Mouse (Mus musculus): Measurements from ENCODE around the gene Cish. TPM values are rescaled to one million over a fixed set of nuclear protein-coding genes. Genes with fewer than 3 reads are reported as not detected.

The Cish gene
- total RNA-seq (2021): 100 to 1,000 TPM in 1 of 2 experiments, 10 to 100 TPM in 1; 25.7 to 113 TPM
- long read RNA-seq, experiment 1, transcript Cish-201 (3 exons, 2,850 nt): major isoform, 9 of 13 reads
- long read RNA-seq, experiment 1, partial matches to known transcripts: 0 of 13 reads
- long read RNA-seq, experiment 1, other reads (novel, unspliced or antisense): 4 of 13 reads
- long read RNA-seq, experiment 2, transcript Cish-201 (3 exons, 2,850 nt): major isoform, 14 of 15 reads
- long read RNA-seq, experiment 2, partial matches to known transcripts: 0 of 15 reads
- long read RNA-seq, experiment 2, other reads (novel, unspliced or antisense): 1 of 15 reads

DNA sequence AAGGTAGTCTGAATTCAATTTTAAA is at the start of gene Cish:
Gene Cish, plus strand, starts transcription at position 11 of the 25 bp plus-strand sequence.
- Histone ChIP-seq H3K4me3 (peak within 1 kb of the TSS; percentile 77), H3K27ac (peak within 1 kb of the TSS; percentile 90)
- TF ChIP-seq CTCF (IDR thresholded peaks at IDR 0.05): no peak
- intact Hi-C loops (cut with DNase I): loop anchor here (10.0 kb wide), 1 partner anchor 611 kb away; the partner anchor contains the start of gene Tex264
- no peak for DNase-seq

DNA sequence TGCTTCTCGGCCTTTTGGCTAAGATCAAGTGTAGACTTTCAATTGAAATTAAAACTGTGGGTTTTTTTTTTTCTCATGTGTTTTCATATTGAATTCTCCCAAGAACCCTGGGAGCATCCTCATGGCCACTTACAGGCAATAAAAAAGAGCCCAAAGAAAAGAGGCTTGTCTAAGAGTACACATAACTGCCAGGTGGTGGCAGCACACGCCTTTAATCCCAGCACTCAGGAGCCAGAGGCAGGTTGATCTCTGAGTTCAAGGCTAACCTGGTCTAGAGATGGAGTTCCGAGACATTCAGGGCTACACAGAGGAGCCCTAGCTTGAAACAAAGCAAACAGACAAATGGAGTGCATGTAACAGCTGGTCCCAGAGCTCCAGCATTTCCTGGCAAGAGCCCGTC is 49.7 kb upstream of the Cish start:
- intact Hi-C loops (cut with DNase I): no loop called here
- DNase-seq: no peak
- peak; percentile 58 for TF ChIP-seq CTCF (IDR thresholded peaks at IDR 0.05)
- H3K27ac ChIP-seq: no peak overlapping the region
- no peak overlapping the region for H3K4me3 ChIP-seq

DNA sequence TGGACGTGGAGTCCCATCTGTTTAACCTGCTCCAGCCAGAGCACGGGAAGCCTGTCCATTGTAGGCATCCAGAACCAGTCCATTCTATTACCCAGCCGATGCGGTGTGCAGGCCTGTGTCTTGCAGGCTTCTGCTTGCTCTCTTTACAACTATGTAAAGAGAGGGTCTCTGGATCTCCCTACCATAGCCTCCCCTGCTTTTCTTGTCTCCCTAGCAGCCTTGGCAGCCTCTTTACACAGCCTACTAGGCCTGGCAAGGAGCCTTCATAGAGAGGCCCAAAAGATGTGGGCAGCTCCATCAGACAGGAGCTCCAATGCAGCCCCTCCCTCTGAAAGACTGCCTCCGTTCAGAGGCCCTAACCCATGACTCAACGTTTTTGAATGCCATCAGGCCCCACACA is 46.7 kb upstream of the Cish start:
- Histone ChIP-seq H3K27ac (no peak overlapping the region), H3K4me3 (no peak overlapping the region)
- intact Hi-C loops (cut with DNase I): no loop called here
- TF ChIP-seq CTCF (IDR thresholded peaks at IDR 0.05): no peak
- no peak for DNase-seq

DNA sequence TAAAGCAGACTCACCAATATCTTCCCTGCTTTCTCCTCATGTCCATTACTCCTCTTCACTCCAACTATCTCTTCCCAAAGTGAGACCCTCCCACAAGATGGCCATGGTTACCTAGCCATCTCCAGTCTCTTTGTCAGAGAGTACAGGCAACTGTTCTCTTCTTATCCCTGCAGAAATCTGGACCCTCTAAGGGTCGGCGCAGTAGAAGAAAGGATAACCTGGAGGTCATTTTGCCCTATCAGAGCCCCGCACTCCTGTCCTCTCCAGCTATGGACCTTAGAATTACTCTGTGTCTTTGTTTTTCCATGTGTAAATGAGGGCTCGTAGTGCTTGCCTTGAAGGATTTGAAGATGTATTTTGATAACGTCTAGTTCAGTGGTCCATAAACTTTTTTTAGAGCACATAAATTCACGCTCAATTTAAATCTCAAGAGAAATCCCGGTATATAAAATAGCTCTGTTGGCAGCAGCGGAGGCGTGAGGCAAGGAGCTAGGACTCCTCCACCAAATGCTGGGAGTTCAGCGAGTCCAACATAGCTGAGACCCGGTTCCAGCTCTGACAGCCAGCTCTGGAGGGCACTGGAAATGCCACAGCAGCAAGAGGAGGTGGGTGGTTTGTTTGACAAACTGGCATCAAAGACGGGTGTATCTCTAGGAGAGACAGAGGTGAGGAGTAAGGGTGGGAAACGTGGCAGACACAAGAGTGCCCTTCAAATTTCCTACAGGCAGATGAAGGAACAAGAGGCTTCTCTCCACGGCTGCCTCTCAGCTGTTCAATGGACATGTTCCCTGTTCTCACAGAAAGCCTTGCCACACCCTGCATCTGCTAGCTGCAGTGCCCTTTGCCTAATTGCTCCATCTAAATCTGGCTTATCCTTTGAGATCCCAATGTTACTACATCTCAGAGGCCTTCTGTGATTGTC is 45.1 kb upstream of the Cish start:
- no peak for DNase-seq
- Histone ChIP-seq H3K4me3 (no peak overlapping the region), H3K27ac (no peak overlapping the region)
- intact Hi-C loops (cut with DNase I): loop anchor here (5.0 kb wide), 1 partner anchor 37 kb away; the partner anchor contains the start of gene Mapkapk3
- no peak for TF ChIP-seq CTCF (IDR thresholded peaks at IDR 0.05)

DNA sequence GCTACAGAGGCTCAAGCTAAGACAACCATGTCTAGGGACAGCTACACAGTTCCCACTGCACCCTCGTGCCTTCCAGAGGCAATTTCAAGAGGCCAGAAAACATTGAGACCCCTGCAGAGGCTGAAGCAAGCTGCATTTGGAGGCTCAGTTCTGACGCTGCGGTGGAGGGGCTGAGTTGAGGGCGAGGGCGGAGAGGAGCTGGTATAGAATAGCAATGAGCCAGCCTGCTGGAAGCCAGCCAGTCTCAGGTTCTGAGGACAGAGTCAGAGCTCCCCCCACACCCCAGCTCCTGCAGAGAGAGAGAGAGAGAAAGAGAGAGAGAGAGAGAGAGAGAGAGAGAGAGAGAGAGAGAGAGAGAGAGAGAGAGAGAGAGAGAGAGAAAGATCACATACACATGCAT is 43.7 kb upstream of the Cish start:
- TF ChIP-seq CTCF (IDR thresholded peaks at IDR 0.05): no peak
- Histone ChIP-seq H3K27ac (no peak overlapping the region), H3K4me3 (no peak overlapping the region)
- peak; percentile 50 for DNase-seq
- intact Hi-C loops (cut with DNase I): loop anchor here (5.0 kb wide), 1 partner anchor 35 kb away; the partner anchor contains the start of gene Mapkapk3

DNA sequence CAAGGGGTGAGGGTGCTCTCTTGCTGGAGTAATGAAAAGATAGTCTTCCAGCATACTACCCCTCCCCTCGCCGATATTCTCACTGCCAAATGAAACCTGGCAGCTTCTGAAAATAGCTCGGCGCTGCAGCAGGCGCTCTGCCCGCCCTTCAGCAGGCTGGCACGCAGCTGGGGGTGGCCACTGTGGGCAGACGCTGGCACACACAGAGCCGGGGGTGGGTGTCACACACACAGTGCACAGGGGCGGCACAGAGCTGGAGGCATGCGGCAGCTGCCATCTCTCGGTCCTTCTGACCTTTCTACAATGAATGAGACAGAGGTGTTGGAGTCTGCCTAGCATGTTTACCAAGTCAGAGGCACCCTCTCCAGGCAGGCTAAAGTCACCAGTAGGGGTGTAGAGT is 41.4 kb upstream of the Cish start:
- peak; percentile 28; the same call in 1 of the 2 replicates for TF ChIP-seq CTCF (IDR thresholded peaks at IDR 0.05)

DNA sequence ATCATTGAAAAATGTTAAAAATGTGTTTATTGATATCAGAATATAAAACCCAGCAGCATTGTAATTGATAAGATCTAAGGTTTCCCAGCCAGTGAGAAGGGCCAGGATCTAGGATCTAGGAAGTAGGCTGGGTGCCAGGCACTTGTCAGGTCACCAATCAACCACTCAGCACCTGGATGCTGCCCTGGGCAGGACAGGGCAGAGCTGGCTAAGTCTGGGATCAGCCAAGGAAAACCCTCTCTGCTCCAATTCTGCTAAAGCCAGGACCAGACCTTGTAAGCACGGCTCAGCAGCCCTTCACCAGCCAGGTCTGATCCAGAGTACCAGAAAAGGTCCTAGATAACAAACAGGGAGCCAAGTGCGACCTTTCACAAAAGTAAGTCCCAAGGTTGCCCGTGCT is 40.9 kb upstream of the Cish start:
- intact Hi-C loops (cut with DNase I): loop anchor here (2.0 to 5.0 kb wide), 2 partner anchors 20 to 32 kb away; partner anchors contain the start of gene Mapkapk3
- Histone ChIP-seq H3K27ac (peak overlapping the region; percentile 87), H3K4me3 (no peak overlapping the region)
- DNase-seq: peak; percentile 73
- no peak for TF ChIP-seq CTCF (IDR thresholded peaks at IDR 0.05)

More for the DNA sequence above, 41.4 kb upstream of the Cish start:
- peak overlapping the region; percentile 6 for H3K4me3 ChIP-seq
- peak; percentile 84 for DNase-seq
- peak overlapping the region; percentile 87 for H3K27ac ChIP-seq
- intact Hi-C loops (cut with DNase I): loop anchor here (2.0 to 5.0 kb wide), 2 partner anchors 20 to 33 kb away; partner anchors contain the start of gene Mapkapk3

DNA sequence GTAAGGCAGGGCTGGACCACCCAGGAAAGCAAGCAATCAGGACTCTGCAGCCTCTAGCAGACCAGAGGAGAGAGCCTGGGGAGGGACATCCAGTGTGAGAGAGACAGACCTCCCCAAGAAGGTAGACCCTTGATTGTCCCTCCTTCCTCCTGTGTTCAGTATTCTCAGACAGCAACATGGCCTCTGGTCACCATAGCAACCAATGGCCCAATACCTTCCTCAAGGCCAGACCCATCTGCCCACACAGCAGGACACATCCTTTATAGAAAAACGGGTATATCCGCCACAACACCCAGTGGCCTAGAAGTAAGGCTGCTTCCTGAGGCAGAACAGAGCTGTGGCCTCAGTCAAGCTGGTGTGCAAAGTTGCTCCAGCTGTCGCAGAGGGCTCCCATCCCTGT is 40.2 kb upstream of the Cish start:
- peak overlapping the region; percentile 87; the same call in 1 of the 2 replicates for H3K27ac ChIP-seq
- intact Hi-C loops (cut with DNase I): loop anchor here (2.0 kb wide), 1 partner anchor 19 kb away; no protein-coding TSS in a partner anchor
- DNase-seq: no peak
- no peak for TF ChIP-seq CTCF (IDR thresholded peaks at IDR 0.05)
- no peak overlapping the region for H3K4me3 ChIP-seq

DNA sequence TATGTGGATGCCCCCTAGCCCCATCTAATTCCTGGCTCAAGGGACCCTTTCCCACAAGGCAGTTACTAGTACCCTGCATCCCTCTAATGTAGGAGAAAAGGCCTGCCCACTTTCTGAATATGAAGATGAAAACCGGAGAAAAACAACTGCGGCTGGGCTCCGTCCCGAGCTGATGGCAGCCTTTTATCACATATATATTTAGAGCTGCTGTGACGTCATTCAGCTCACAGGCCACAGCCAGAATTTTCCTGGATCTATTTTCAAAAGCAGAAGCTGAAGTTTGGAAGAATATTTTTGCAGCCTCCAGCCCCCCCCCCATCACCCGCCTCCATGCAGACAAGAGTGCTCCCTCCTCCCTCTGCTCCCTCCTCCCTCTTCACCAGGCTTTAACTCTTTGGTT is 36.3 kb upstream of the Cish start:
- Histone ChIP-seq H3K4me3 (no peak overlapping the region), H3K27ac (no peak overlapping the region)
- intact Hi-C loops (cut with DNase I): no loop called here
- TF ChIP-seq CTCF (IDR thresholded peaks at IDR 0.05): no peak
- DNase-seq: no peak

DNA sequence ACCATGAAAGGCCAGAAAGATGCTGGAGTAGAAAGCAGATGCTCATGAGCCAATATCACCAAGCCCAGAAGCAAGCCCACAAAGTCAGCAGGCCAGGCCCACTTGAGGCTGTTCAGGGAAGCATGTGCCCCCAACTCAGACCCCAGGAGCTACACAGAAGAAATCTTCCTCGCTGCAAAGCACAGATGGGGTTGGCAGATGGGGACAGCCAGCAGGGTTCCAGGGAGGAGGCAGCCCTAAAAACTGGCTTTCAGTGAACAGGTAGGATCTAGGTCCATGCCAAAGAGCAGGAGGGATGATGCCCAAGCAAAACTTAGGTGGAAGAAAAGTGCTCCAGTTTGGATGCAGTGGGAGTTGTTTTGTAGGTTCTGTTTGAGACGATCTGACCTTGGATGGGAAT is 35.4 kb upstream of the Cish start:
- no peak for TF ChIP-seq CTCF (IDR thresholded peaks at IDR 0.05)
- no peak for DNase-seq
- intact Hi-C loops (cut with DNase I): no loop called here
- no peak overlapping the region for H3K27ac ChIP-seq
- H3K4me3 ChIP-seq: no peak overlapping the region

DNA sequence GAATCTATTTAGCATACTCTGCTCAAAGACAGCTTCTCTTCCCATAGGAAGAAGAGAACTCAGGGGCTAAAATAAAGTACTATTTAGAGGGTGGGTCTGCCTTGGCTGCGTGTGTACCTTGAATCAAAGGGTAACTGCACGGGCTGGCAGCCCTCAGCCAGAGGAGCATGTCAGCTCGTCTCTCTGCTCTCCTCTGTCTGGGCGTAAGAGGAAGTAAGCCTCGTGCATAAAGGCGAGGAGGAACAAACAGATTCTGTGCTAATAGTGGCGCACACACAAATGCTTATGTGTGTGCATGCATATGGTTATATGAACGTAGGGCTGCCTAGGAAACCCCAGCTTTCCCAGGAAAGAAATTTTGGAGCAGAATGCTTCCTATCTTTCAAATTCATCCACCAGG is 35.0 kb upstream of the Cish start:
- H3K27ac ChIP-seq: no peak overlapping the region
- TF ChIP-seq CTCF (IDR thresholded peaks at IDR 0.05): no peak
- no peak overlapping the region for H3K4me3 ChIP-seq
- intact Hi-C loops (cut with DNase I): no loop called here
- no peak for DNase-seq

DNA sequence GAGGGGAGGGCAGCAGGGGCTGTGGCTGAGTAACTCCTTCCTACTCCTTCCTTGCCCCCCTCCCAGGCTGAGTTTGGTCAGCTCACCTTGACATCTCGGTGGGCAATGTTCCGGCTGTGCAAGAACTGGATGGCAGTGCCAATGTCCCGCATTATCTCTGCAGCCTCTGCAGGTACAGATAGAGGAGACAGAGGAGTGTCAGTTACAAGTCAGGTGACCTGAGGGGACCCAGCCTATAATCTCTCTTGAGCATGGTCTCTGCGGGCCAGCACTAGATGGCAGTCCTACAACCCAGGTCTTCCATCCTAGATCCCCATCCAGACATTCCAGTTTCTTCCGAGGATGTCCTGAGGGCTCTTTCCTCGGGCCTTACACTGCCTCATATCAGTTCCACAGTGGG is 34.0 kb upstream of the Cish start:
- TF ChIP-seq CTCF (IDR thresholded peaks at IDR 0.05): no peak
- H3K4me3 ChIP-seq: no peak overlapping the region
- DNase-seq: no peak
- intact Hi-C loops (cut with DNase I): no loop called here
- H3K27ac ChIP-seq: no peak overlapping the region

DNA sequence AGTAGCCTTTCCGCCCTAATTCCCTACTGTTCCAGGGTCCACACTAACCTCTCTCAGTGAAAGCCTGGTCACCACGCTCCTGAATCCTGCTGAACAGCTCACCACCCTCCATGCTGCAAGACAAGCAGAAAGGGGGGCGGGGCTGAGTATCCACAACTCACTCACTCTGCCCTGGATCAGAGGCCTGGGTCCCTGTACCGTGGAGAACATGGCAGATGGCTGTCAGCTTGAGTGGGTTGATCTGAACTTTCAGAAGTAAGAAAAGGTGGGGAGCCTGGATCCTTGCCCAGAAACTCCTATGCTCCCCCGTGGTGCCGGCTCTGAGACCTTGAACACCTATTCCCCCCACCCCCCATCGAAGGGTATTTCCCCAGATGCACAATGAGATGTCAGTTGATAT is 33.5 kb upstream of the Cish start:
- intact Hi-C loops (cut with DNase I): no loop called here
- TF ChIP-seq CTCF (IDR thresholded peaks at IDR 0.05): no peak
- H3K27ac ChIP-seq: no peak overlapping the region
- DNase-seq: no peak
- H3K4me3 ChIP-seq: no peak overlapping the region
